Mouse (Mus musculus) small intestine, adult 2 months (tissue): ENCODE measurements at regions not wholly inside any gene's neighbourhood (a gene's known extent, or its start where the extent isn't known, plus 50 kb on each side); places are given as distances from the start of the nearest gene placed in this dataset.

Source experiments
- CTCF ChIP-seq: fragments of 200-500 bp; IDR thresholded peaks from 2 replicates; pipeline ENCODE4 v1.5.1; 2012; ENCODE audit warnings: low read depth, mild to moderate bottlenecking, control low read depth, inconsistent platforms, low read length, moderate library complexity, mixed read lengths; ENCODE audit not compliant: insufficient replicate concordance, insufficient read length; ENCODE audit errors: extremely low read depth
- POLR2A ChIP-seq: fragments of 200-500 bp; IDR thresholded peaks from 2 replicates; pipeline ENCODE4 v1.6.1; 2012; ENCODE audit warnings: low read depth, mild to moderate bottlenecking, control low read depth, inconsistent platforms, low read length, moderate library complexity

- TF ChIP-seq CTCF (no peak), POLR2A (no peak)
Measured at GRCm38 (mm10) chr1:73337401-73337800, 321.7 kb upstream of the Tnp1 start.
